Mouse (Mus musculus): Measurements from ENCODE around the gene Anxa3.

- TF ChIP-seq CTCF (IDR thresholded peaks at IDR 0.05 in 2 of 3, conservative IDR thresholded peaks at IDR 0.05 in 1 of 3; ENCODE audit: control insufficient read depth in 1 of 3, insufficient read depth in 1 of 3, low read depth in 2 of 3, low read length in 3 of 3, poor library complexity in 1 of 3, severe bottlenecking in 1 of 3): no peak
- TF ChIP-seq GATA1 (IDR thresholded peaks at IDR 0.05; ENCODE audit: low read depth, low read length): no peak
- TF ChIP-seq TAL1 (IDR thresholded peaks at IDR 0.05; ENCODE audit: low read length): no peak
- no peak for TF ChIP-seq POLR2A (IDR thresholded peaks at IDR 0.05; ENCODE audit: control insufficient read depth in 1 of 2, insufficient read depth in 1 of 2, low read depth in 1 of 2, low read length in 2 of 2, poor library complexity in 1 of 2)
- TF ChIP-seq ZNF384 (IDR thresholded peaks at IDR 0.05; ENCODE audit: low read depth, low read length): no peak
- TF ChIP-seq NELFE (IDR thresholded peaks at IDR 0.05; ENCODE audit: low read depth, low read length): no peak
- no peak for TF ChIP-seq HCFC1 (IDR thresholded peaks at IDR 0.05; ENCODE audit: low read depth, low read length)
- no peak for TF ChIP-seq POLR2AphosphoS5 (IDR thresholded peaks at IDR 0.05; ENCODE audit: borderline replicate concordance, low read depth, low read length)
- no peak for TF ChIP-seq EP300 (IDR thresholded peaks at IDR 0.05; ENCODE audit: low read depth in 1 of 2, low read length in 2 of 2)
- TF ChIP-seq ZKSCAN1 (IDR thresholded peaks at IDR 0.05; ENCODE audit: low read depth, low read length): no peak
- no peak for TF ChIP-seq RCOR1 (IDR thresholded peaks at IDR 0.05; ENCODE audit: low read depth, low read length)
- TF ChIP-seq CHD2 (IDR thresholded peaks at IDR 0.05; ENCODE audit: low read length): no peak
- no peak for TF ChIP-seq USF2 (IDR thresholded peaks at IDR 0.05; ENCODE audit: borderline replicate concordance in 1 of 2, insufficient read depth in 1 of 2, low read depth in 1 of 2, low read length in 2 of 2)
These were observed 11.7 kb downstream of the Anxa3 start for GRCm38 (mm10) chr5:96804813-96805212.
